Comparison of ENCODE assay signal across 8 mouse cellular contexts in the genomic region with DNA sequence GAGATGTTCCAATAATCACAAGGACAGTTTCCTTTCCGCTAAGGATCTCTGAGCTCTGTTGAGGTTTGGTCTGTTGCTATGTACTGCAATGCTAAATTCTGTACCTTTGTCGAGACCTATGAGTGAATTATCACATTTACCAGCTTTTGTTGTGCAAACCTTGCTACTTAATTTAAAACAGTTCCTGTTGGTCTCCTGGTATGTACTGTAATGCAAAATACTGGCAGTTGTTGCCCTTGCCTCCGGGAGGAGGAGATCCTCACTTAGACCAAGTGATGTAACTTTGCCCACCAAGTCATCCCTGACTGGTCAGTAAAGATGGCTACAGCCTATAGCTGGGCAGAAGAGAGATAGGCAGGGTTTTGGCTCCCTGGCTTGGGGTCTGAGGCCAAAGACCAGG. TPM values are rescaled to one million over a fixed set of nuclear protein-coding genes. Genes with fewer than 3 reads are reported as not detected.
DNase-seq lines count a peak whose midpoint lies in the region; ATAC-seq and TF ChIP-seq lines count a peak whose summit lies in the region.

A gene (plus strand): TSS at position 337 of the 400 bp plus-strand sequence.

- no peak within 1 kb of the TSS for H3K27ac ChIP-seq in bone marrow, adult 2 months (ENCODE audit: control insufficient read depth, insufficient read depth, low read depth, low read length, poor library complexity)
- H3K27ac ChIP-seq in midbrain, embryonic 13.5 days: no peak within 1 kb of the TSS

- H3K4me3 ChIP-seq in bone marrow, adult 2 months (replicated peaks; ENCODE audit: control insufficient read depth, low read depth, low read length): no peak within 1 kb of the TSS
- H3K4me3 ChIP-seq in midbrain, embryonic 13.5 days (replicated peaks): no peak within 1 kb of the TSS

- DNase-seq in left cerebral cortex, adult 18-20 months (ENCODE audit: low spot score in 2 of 2): no peak
- no peak for DNase-seq in left cerebral cortex, adult 11 months (ENCODE audit: low spot score)
- DNase-seq in gonadal fat pad, adult 2 months (ENCODE audit: low read depth): no peak
- DNase-seq in layer of hippocampus, postnatal 10 days (ENCODE audit: low spot score in 2 of 2): no peak
- DNase-seq in cerebellum, postnatal 36 days: no peak
- DNase-seq in right cerebral cortex, adult 18-20 months: no peak

- no peaks in the 10 kb centered on the region for H3K36me3 ChIP-seq in midbrain, embryonic 13.5 days

- no peak within 1 kb of the TSS for H3K4me2 ChIP-seq in midbrain, embryonic 13.5 days (replicated peaks)

- H3K4me1 ChIP-seq in bone marrow, adult 2 months (ENCODE audit: control insufficient read depth, insufficient read depth, low read length): peaks cover 1% of the 10 kb centered on the region; the same call in 1 of the 2 replicates
- peaks cover 7% of the 10 kb centered on the region for H3K4me1 ChIP-seq in midbrain, embryonic 13.5 days (replicated peaks)

- TF ChIP-seq POLR2A in bone marrow, adult 2 months (IDR thresholded peaks at IDR 0.05; ENCODE audit: borderline replicate concordance, control insufficient read depth, low read depth, low read length): no peak

- no peaks in the 10 kb centered on the region for H3K27me3 ChIP-seq in midbrain, embryonic 13.5 days

- ATAC-seq in midbrain, embryonic 13.5 days: no peak

- no peak within 1 kb of the TSS for H3K9ac ChIP-seq in midbrain, embryonic 13.5 days (replicated peaks)

- no peaks in the 10 kb centered on the region for H3K9me3 ChIP-seq in midbrain, embryonic 13.5 days

- WGBS in bone marrow, adult 2 months: 73% methylated on average over 3 of the region's 3 CpGs
- WGBS in midbrain, embryonic 13.5 days: 87% methylated on average over 3 of the region's 3 CpGs

- TF ChIP-seq CTCF in bone marrow, adult 2 months (IDR thresholded peaks at IDR 0.05; ENCODE audit: control insufficient read depth, insufficient read depth, low read length): no peak

RNA-seq across cellular contexts. Expression of the gene that starts here (rescaled TPM):
- total RNA-seq in left cerebral cortex, adult 18-20 months (2021): 10 to 100 TPM; 87.6 to 89.5 TPM
- polyA plus RNA-seq in bone marrow, adult 2 months (2011; ENCODE audit: insufficient read depth, insufficient read length, low replicate concordance, missing spikeins): 46.1 and 84.8 TPM in 2 replicates
- 323 and 341 TPM in 2 replicates for polyA plus RNA-seq in gonadal fat pad, adult 2 months (2012; rRNA removed)
- 100 to 1,000 TPM; 123 to 129 TPM for total RNA-seq in layer of hippocampus, postnatal 10 days (2021)
- polyA plus RNA-seq in midbrain, embryonic 13.5 days (2015; fragmentation: Nextera tagmentation; extraction: Ambion mirVana): 142 and 148 TPM in 2 replicates
